Mouse (Mus musculus) bone marrow macrophage, adult 2 months (primary cell): Measurements from ENCODE around the gene Rnf2.

Experiments used
- CTCF ChIP-seq: IDR thresholded peaks from 2 replicates; pipeline ENCODE4 v1.5.1; 2012; ENCODE audit warnings: low read depth, mild to moderate bottlenecking, low read length, moderate library complexity
- POLR2A ChIP-seq: IDR thresholded peaks from 2 replicates; pipeline ENCODE4 v1.6.1; 2012; ENCODE audit warnings: mild to moderate bottlenecking, low read depth, low read length, borderline replicate concordance

DNA sequence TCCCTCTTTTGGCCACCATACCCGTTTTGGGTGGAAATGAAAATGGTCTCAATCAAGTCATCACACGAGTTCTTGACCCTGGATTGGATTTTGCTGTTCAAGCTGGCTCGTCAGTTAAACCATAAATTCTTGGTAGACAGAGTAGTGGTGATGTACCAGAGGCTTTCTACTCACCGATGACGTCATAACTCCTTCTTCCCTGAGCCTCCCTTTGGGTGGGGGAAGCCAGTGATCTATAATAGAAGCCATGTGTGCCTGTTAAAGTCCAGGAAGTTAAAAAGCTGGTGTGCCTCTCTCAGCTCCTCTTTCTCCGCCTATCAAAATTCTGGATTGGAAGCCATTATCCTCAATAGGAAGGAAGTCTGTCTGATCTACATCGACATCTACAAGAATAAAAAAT lies 49.0 kb upstream of the Rnf2 start:
- TF ChIP-seq POLR2A (no peak), CTCF (no peak)
